Mouse (Mus musculus) adrenal gland, postnatal 36 days (tissue): ENCODE measurements around the gene Pate4. TPM values are rescaled to one million over a fixed set of nuclear protein-coding genes. Genes with fewer than 3 reads are reported as not detected.
A peak's percentile ranks its signal among the peaks of the same experiment; 100 is the strongest.
"Not testable (repeated sequence)": the region's sequence is repeated elsewhere in the genome, so short reads cannot be mapped to it uniquely, and the experiment has no call there.

Experiments used
- DNase-seq, 2 experiments: peaks; one replicate each; pipeline ENCODE4 v3.0.0; 2021; ENCODE audit warnings: mixed read lengths in 1 of 2
- long read RNA-seq, 2 experiments: library from polyadenylated mRNA; stranded (forward); transcript quantifications; one replicate each; pipeline ENCODE4 v2.0.0; 2021; ENCODE audit warnings: borderline sequencing depth in 2 of 2
- total RNA-seq, 2 experiments: library from RNA; stranded (reverse); gene quantifications; 2 replicates each; pipeline ENCODE4 v1.2.3; 2021

Gene Pate4
- not detected for total RNA-seq
- long read RNA-seq, experiment 1, result 0 reads
- long read RNA-seq, experiment 2, result 0 reads

DNA sequence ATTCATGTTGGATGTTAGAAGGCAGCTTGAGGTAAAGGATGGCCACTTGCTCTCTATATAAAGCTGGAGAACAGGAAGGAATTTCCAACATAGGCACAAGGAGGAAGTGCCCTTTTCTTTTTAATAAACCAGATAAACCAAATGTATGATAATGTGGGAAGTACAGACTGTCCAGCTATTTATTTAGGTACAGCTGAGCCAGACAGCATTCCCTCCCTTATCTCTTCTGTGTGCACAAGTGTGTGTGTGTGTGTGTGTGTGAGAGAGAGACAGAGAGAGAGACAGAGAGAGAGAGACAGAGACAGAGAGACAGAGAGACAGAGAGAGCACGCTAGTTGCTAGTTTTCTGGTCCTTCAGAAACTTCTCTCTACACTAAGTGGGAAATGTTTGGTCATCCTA is at the start of gene Pate4:
Gene Pate4, minus strand, starts transcription at position 101 of the 400 bp plus-strand sequence.
- DNase-seq, result no peak

DNA sequence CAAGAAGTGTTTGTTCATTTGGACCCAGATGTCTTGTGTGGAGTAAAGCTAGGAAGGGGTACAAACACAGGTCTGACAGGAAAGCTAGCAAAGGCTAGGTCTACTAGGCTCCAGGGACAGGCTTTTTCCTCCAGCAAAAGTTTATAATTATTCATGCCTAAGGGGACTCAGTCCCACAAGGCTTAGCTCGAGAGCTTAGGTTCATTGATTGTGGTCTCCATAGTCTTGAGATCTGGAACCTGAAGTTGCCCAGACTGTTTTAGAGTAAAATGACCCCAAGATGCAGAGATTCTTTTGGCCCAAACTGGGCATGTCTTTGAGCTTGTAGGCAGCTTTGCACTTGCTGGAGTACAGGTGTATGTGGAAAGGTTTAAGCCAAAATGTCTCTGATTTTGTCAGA is 36.4 kb upstream of the Pate4 start, which contains the start of gene Pate3:
Gene Pate3, minus strand, starts transcription at position 101 of the 400 bp plus-strand sequence.
- DNase-seq, result no peak

DNA sequence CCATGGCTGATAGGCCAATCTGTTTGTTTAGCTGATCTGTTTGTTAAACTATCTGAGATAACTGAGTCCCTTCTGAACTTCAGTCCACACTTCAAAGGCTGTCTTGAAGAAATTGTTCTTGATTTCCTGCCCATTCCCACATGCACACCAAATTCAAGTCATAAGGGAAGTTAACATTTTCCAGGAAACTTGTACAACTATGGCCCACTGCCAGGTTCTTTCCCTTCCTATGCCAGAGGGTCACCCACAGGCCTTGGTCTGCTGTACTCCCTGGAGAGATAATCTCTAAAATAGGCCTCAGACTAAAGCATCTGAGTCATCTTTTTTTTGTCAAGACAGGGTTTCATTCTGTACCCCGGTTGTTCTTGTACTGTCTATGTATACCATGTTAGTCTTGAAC is 21.2 kb upstream of the Pate4 start:
- no peak for DNase-seq

DNA sequence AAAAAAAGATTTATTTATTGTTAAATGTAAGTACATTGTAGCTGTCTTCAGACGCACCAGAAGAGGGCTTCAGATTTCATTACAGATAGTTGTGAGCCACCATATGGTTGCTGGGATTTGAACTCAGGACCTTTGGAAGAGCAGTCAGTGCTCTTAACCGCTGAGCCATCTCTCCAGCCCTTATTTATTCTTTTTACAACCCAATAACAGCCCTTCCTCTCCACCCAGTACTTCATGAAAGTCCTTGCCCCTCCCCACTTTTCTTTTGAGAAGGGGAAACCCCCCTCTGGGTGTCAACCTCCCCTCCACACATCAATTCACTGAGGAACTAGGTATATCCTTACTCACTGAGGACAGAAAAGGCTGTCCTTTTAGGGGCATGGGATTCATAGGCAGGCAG is 5.0 kb upstream of the Pate4 start:
- DNase-seq, result not testable (repeated sequence)

DNA sequence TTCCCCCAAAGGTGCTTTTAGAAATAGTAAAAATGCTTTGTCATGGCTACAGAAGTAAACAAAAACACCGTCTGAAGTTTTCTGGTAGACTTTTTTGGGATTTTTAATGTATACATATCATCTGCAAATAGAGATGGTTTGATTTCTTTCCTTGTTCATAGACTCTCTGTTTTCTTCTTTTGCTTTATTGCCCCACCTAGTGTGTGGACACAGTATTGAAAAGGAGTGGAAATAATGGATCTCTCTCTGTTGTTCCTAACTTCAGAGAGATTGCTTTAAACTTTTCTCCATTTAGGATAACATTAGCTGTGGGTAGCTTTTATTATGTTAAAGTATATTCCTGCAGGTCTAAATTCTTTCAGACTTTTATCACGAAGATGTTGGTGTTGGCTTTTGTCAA is 2.3 kb upstream of the Pate4 start:
- DNase-seq, result no peak

DNA sequence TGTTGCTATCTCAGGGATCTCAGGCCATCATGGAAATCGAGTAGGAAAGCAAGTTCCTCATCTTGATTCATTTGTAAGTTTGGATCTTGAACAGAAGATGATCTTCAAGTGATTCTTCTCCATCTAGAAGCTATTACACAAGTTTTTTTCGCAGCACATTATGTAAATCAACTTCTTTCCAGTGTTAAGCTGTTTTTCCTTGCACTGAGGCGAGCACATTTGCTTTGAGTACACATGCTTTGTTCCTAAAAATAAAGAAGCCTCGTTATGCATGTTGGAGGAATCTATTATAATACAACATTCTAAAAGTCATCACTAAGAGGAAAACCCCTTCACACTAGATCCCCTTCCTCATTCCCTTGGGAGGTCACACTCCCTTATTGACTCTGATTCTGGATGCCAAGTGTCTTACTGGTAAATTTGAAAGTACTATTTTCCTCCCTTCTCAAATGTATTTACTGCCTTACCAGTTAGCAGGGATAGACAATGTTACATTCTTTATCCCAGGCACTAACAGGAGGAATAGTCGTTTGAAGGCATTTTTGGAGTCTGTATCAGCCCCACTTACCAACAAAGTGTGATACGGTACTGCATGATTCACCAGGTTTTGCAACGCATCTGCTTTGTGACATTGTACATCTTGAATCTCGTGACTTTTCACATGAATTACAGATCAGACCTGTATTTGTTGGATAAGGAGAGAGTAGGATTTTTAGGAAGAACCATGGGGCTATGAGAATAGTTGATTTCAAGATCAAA is 3.9 kb downstream of the Pate4 start:
- DNase-seq, result no peak

DNA sequence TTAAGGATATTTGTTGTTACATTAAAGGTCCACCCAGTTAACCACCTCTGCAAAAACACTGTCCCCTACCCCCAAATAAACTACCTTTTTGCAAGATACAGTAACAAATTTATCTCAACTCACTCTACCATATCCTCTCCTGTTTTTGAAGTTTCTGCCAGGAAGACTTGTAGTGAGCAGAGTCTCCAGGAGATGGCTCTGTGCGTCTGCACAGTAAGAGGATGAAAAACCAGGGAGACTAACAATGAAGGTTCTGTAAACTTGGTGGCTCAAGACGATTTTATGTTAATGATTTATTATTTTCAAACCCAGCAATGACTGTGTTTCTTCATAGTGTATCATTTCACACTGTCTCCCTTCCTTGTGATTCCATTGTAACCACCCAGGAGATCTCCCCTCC is 18.8 kb downstream of the Pate4 start:
- DNase-seq, result peak in 1 of 2 experiments; percentile 7

DNA sequence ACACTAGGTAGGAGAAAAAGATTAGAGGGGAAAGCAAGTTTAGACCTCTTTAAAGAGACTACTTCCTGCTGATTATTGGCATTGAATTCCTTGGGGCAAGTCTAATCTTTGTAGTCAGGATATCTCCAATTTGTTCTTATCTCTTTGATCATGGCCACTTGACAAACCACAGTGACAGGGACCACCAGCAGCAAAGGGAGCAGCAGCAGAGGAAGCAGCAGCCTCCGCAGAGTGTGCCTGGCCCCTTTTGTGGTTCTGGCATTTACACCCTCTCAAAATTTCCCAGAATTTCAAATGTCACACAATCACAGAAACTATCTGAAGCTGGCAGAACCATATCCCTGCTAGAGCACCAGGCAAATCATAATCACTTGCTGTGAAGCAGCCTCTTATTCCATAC is 24.1 kb downstream of the Pate4 start:
- no peak for DNase-seq

DNA sequence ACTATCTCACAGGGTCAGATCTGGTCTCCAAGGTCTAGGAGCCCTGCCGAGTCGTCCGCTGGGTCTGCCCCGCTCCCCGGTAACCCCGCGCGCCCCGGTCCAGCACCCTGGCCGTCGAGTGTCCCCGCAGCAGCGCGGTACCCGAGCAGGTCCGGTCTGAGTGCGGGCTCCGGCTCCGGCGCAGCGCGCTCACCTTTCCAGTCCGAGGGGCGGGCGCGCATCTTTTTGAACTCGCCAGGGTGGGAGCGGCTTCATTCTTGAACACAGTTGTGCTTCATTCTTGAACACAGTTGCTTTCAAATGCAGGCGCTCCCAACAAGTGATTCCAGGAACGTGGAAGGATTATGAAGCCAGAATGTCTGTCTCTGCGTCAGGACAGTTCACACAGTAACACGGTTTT is 37.3 kb downstream of the Pate4 start:
- DNase-seq, result no peak

DNA sequence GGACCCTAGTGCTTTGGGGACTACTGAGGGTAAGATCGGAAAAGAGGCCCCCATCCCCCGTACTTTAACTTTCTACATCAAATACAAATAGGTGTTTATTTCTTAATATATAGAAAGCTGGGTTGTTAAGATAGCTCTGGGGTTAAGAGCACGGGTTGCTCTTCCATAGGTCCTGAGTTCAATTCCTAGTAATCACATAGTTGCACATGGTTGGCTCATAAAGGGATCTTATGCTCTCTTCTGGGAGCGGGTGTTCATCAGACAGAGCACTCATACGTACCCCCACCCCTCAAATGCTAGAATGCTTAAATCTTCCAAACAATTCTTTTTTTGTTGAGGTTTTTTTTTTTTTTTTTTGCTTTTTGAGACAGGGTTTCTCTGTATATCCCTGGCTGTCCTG is 41.1 kb downstream of the Pate4 start:
- DNase-seq, result no peak

DNA sequence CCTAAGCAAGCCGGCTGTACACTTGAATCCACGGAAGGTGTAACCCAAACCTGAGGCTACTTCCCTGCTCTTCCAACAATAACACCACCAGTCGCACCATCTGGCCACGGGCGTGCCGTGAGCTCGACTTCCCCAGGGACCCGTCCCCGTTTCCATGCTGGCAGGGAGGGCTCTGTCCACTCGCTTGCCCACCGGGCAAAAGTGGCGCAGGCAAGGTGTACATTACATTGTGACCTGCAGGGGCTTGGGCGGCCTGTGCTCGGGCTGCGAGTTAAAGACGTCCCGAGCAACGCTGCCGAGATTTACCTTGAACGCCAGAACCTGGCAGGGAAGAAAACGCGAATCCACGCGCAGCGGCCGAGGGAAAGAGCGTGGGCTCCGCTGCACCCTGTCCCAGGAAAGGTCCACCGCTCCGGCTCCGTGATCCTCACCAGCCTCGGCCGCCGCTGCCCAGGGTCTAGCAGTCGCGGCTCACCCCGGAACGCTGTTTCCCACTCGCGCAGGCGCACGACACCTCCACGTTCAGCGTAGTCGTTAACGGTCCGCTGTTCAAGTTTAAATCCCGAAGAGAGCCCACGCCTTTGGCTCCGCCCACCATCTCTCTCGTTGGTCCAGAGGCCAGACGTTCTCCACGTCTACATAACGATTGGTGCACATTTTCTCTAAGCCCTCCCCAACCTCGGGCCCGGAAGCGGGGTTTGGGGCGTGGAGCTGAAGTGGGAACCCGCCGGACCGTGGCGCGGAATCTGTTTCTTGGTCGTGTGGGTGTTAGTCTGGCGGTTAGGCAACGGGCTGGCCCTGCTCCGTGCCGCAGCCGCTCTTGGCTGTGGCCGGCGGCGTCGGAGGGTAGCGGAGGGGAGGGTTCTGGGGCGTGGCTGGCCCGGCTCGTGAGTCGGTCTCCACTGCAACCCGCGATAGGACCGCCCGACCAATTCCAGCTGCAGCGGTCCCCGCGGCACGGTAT is 41.9 kb downstream of the Pate4 start, which contains the start of the genes Pate2 and Hyls1:
Gene Pate2, plus strand, starts transcription at position 714 of the 964 bp plus-strand sequence.
Gene Hyls1, minus strand, starts transcription at position 828 of the 964 bp plus-strand sequence.
- peak; percentile 95 for DNase-seq

DNA sequence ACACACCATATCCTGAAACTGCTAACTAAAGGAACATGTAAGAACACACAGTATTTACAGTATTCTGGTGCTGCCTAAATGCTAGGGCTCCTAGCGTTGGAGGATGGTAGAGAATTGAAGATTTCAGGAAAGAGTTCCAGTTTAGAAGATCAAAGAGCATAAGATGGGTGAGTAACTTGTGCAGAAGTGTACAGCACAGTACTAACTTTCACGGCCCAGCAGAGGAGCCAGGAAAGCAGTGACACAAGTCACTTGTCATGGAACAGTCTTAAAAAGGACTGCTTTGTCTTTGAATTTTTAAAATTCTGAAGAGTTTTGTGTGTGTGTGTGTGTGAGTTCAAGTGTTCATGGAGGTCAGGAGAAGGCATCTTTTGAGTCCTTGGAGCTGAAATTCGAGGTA is 43.7 kb downstream of the Pate4 start:
- DNase-seq, result no peak

DNA sequence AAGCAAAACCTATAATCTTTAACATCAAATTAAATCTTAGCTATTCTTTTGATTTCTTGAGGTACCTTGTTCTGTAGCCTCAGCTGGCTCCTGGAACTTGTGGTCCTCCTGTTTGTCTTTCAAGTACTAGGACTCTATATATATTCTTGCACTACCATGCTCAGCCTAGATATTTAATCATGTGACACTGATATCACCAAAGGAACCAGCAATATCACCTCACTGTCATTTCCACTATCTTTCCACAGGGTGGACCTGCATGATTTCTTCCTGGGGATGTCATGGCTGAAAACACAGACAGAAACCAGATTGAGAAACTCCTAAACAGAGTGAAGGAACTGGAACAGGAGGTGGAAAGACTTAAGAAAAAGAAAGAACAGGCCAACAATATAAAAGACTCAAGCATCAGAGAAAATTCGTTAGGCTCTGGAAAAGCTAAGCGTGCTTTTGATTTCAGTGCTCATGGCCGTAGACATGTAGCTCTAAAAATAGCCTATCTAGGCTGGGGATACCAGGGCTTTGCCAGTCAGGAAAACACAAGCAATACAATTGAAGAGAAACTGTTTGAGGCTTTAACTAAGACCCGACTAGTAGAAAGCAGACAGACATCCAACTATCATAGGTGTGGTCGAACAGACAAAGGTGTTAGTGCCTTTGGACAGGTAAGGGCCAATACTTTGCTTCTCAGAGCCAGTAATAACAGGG is 47.1 kb downstream of the Pate4 start:
- no peak for DNase-seq

DNA sequence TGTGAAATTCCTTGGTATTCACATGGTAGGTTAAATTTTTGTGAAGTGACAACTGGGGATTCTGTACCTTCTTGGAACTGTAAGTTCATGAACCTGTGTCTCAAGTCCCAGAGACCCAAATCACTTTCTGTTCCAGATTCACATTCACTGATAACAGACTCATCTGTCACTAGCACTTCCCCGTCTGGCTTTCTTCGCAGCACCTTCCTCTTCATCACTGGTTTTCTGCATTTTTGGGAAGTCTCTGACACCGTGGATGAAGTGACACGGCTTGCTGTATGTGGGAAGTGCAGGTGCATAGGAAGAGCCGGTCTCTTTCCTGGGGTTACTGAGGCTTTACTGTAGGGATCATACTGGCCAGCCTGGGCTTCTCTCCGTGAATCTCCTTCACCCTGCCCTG is 50.2 kb downstream of the Pate4 start:
- DNase-seq, result no peak

DNA sequence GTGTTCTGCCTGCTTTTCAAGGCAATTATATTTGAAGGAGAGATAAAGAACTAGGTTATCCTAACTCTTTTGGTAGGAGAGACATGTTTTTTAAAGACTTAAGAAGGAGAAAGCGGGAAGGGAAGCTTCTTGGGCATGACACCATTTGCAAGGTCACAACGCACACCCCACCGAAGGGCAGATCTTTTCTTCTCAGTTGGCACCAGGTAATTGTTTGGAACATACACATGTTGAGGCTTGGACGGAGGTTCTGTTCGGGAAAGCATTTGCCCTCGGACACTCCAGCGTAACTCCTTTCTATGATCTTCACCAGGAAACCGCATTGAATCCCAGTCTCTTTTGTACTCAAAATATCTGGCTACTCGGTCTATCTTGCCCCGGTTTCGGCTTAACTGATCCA is 50.7 kb downstream of the Pate4 start:
- no peak for DNase-seq

DNA sequence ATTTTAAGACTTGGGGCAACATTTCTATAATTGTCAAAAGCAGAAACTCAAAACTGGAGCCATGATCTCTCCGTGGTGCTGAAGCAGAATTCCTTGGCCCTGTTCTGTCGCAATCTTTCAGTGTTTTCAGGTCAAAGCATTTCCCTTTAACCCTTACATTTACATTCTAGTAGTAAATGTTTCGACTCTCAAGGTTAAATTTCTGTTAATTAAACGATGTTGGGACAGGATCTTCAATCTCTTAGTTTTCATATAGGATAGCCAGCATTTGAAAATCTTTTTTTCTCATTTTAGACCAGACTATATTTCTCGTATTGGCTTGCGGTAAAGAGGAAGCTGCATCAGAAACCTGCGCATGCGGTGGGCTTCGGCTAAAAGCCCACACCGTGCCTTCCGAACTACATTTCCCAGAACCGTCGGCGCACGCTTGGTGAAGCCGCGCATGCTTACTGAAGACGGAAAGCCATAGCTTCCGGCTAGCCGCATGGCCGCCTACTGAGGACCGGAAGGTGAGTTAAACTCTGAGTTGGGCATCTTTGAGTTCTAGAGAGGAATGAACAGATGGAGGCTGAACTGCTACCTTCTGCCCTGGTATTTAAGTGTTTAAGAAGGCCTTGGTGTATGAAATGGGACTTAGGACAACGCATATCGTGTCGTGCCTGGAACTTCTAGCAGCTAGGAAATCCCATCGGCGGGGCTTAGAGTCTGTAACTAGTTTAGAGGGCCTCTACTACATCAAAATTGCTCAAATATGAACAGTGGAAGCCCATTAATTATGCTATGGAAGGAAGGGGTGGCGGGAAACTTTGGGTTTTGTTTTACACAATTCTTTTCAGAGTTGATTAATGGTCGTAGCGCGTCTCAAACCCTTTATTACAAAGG is 52.5 kb downstream of the Pate4 start:
- DNase-seq, result peak; percentile 82 to 83

DNA sequence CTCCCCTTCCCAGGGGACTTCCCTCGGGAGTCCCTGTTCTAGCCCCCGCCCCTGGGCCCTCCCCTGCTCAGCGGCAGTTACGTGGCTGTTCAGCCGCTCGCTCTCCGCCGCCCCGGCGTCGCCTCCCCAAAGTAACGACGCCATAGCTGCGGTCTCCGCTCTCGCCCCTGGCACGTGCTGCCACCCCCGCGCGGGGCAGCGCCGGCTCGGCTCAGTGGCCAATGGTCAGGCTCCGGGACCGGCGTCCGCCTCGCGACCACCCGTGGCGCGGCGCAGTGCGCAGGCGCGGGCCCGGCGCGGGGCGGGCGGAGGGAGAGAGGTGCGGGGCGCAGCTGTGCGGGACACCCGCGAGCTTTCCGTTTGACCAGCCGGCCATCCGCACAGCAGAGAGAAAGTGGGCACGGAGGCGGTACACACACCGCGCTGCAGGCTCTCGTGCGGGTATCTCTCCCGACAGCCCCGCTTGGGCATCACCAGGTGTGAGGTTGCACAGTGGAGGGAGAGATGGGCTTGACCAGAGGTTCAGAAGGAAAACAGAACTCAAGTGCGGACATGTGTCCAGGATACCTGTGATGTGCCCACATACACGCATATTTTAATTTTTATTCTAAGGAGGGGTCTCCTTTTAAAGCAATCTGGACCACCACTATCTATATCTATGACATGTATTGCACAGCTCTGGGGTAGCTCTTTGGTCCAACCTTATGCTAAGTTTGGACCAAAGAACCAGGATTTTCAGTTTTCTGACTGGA is 53.3 kb downstream of the Pate4 start, which contains the start of the genes Ddx25 and Pus3:
Gene Ddx25, minus strand, starts transcription at position 272 of the 752 bp plus-strand sequence.
Gene Pus3, plus strand, starts transcription at position 339 of the 752 bp plus-strand sequence.
- DNase-seq, result peak; percentile 19 to 26
